Mouse (Mus musculus): ENCODE measurements at regions not wholly inside any gene's neighbourhood (a gene's known extent, or its start where the extent isn't known, plus 50 kb on each side); places are given as distances from the start of the nearest gene placed in this dataset.
A peak's percentile ranks its signal among the peaks of the same experiment; 100 is the strongest.

DNA sequence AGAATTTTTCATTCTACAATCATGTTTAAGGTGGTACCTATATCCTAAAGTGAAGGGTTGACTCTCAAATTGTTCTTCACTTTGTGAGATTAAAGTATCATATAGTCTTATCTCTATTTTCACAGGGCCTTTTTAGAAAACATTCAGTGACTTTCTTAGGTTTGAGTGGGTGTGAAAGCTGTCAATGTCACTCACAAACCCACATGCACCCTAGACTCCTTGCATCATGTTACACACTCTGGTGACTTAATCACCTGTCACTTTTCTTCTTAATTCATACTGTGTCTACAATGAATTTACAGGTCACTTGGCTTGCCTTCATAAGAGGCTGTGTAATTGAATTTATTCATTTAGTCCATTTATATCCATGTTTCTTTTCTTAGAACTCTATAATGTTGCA, 1026.8 kb upstream of the Alcam start:
- no peak overlapping the region for H3K27ac ChIP-seq
- DNase-seq (ENCODE audit: low spot score in 2 of 2) = no peak
- H3K4me3 ChIP-seq = no peak overlapping the region
- no peak for TF ChIP-seq CTCF (conservative IDR thresholded peaks at IDR 0.05)

DNA sequence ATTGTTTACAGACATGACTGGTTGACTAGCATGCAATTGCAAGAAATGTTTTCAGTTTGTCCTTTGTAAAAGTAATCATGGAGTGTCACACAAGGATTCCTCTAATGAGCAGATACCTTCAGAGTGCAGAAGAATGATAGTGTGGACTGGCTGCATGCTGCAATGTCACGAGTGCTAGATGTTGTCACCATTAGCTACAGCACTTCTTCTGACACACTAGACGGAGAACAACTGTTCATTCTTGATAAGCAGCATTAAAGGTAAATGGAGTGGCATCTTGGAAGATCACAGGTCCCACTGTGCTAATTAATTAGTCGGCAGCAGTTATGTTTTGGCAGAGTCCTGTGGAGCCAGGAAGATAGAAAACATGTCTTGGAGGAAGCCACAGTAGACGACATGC, 985.6 kb upstream of the Alcam start:
- no peak for DNase-seq (ENCODE audit: low spot score in 2 of 2)
- Histone ChIP-seq H3K27ac (no peak overlapping the region), H3K4me3 (no peak overlapping the region)
- no peak for TF ChIP-seq CTCF (conservative IDR thresholded peaks at IDR 0.05)

DNA sequence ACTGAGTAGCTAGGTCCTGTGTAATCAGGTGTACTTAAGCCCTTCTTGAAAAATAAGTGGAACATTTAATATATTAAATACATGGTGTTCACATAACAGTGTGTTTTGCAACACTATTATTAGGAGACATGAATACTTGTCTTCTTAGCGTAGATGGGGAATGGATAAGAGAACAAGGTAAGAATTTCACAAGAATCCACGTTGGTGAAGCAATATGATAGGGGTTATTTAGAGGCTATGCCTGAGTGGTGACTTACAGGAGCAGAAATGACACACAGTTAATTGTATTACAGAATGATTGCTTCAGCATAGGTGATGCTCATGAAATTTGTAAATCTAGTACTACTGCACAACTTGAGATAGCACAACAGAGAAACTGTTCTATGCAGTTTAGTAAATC, 964.5 kb upstream of the Alcam start:
- no peak for TF ChIP-seq CTCF (conservative IDR thresholded peaks at IDR 0.05)
- no peak overlapping the region for H3K27ac ChIP-seq
- H3K4me3 ChIP-seq = no peak overlapping the region
- DNase-seq (ENCODE audit: low spot score in 2 of 2) = no peak

DNA sequence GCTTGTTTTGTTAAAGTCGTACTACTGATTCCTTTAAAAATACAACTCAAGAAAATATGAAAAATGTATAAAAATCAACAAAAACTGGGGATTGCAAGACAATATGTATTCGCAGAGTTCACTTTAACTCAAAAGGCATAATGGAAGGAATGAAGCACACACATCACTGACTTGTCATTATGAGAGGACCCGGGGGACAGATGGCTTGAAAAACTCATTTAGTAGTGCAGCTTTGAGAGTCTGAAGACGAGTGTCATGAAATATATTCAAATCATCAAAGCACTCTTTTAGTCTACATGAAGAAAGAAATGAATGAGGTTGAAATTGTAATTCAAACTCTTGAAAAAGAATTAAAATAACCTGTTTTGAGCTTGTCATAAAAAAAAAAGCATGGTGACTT, 931.3 kb upstream of the Alcam start:
- no peak for DNase-seq (ENCODE audit: low spot score in 2 of 2)
- Histone ChIP-seq H3K4me3 (no peak overlapping the region), H3K27ac (no peak overlapping the region)
- TF ChIP-seq CTCF (conservative IDR thresholded peaks at IDR 0.05) = no peak

DNA sequence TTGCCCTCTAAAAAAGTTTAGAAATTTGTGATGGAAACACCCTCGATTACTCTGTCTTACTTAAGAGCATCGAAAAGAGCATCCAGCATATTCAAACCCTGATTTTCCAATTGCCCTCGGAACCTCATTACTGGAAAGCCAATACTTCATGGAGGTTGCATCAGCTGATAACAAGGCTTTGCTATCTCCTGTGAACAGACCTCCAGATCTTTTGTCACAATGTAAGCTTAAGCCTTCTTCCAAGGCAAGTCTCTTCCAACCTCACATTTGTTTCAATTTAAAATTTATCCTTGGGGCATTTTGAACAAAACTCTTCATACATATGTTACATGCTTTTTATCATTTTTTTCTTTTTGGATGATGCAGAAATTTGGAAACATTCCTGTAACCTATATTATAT, 888.3 kb upstream of the Alcam start:
- H3K4me3 ChIP-seq = no peak overlapping the region
- TF ChIP-seq CTCF (conservative IDR thresholded peaks at IDR 0.05) = no peak
- no peak for DNase-seq (ENCODE audit: low spot score in 2 of 2)
- no peak overlapping the region for H3K27ac ChIP-seq

DNA sequence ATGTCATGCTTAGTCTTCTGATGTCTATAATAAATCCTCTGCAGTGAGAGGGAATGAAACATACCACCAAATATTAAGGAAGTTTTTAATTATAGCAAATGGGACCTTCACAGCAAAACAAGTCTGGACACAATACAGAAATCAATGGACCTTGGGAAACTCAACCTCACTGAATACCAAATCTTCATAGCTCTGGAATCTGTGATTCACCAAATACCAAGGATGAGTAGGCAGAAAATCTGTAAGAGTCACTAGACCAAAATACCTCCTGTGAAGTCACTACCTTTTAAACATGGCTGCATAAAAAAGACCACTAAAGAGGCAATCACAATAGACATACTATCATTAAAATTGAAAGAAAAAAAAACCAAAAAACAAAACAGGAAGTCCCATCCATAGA, 872.5 kb upstream of the Alcam start:
- Histone ChIP-seq H3K27ac (no peak overlapping the region), H3K4me3 (no peak overlapping the region)
- DNase-seq (ENCODE audit: low spot score in 2 of 2) = no peak
- no peak for TF ChIP-seq CTCF (conservative IDR thresholded peaks at IDR 0.05)

DNA sequence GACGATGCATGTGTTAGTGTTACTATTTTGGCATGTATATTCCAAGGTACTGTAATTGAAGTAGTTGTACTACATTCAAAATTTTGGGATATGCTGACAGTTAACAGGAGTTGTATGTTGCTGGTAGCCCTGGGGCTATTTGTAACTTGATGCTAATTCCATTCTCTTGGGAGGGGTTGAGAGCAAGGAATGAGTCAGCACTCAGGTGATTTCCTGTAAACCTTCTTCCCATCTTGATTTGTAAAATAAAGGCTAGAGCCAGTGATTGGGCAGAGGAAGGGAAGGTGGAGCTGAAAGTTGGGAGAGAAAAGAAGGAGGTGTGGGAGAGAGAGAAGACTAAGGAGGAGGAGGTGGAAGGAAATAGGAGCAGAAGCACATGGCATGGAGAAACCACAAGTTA, 838.2 kb upstream of the Alcam start:
- no peak for DNase-seq (ENCODE audit: low spot score in 2 of 2)
- no peak for TF ChIP-seq CTCF (conservative IDR thresholded peaks at IDR 0.05)
- Histone ChIP-seq H3K27ac (no peak overlapping the region), H3K4me3 (no peak overlapping the region)

DNA sequence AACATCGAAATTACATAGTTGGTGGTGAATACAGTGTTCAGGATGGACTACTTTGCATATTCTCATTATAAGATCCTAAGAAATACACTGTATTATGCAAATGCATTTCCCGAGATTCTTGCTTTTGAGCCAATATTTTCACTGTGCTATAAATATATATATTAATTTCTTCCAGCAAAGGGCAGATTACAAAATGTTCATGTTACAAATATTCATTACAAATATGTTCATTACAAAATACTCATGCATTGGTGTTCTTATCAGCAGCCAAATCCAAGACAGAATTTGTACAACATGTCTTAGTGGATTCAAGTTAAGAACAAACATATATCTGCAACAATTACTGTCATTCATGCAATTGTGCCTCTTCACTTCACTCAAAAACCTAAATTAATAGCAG, 828.1 kb upstream of the Alcam start:
- Histone ChIP-seq H3K27ac (no peak overlapping the region), H3K4me3 (no peak overlapping the region)
- DNase-seq (ENCODE audit: low spot score in 2 of 2) = no peak
- no peak for TF ChIP-seq CTCF (conservative IDR thresholded peaks at IDR 0.05)

DNA sequence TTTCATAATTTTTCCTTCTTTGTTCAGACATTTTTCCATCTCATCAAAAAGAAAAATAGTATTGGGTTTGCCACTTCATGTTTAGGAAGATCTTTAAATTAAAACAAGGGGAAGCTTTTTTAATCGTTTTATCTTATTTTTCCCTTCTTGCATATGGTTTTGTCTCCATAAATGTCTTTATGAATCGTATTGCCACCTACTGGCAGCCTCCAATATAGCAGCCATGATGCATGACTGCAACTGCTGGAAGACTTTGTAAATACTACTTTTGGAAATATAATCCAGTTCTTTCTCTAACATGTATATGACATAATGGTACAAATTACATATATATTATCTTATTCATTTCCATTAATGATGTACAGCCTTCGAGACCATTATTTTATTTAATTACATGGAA, 812.2 kb upstream of the Alcam start:
- Histone ChIP-seq H3K27ac (no peak overlapping the region), H3K4me3 (no peak overlapping the region)
- peak; percentile 96 for TF ChIP-seq CTCF (conservative IDR thresholded peaks at IDR 0.05)
- peak; percentile 35 to 70 for DNase-seq (ENCODE audit: low spot score in 2 of 2)

DNA sequence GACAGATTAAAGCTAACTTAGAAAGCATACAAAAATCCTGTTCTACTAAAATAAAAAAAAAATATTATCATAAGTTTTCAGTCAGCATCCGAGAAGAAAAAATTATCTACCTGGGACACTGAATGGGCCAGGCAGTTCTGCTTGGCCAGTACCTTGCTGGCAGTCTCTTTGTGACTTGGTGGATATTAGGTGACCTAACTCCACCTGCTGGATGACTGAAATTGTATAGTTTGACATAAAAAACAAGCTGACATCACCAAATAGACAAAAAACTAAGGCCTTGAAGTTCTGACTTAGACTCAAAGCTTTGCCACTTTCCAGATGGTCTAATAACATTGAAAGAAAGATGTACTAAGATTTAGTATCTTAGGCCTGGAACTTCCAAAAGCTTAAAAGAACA, 791.5 kb upstream of the Alcam start:
- peak; percentile 31 for TF ChIP-seq CTCF (conservative IDR thresholded peaks at IDR 0.05)
- DNase-seq (ENCODE audit: low spot score in 2 of 2) = no peak
- Histone ChIP-seq H3K4me3 (no peak overlapping the region), H3K27ac (no peak overlapping the region)

DNA sequence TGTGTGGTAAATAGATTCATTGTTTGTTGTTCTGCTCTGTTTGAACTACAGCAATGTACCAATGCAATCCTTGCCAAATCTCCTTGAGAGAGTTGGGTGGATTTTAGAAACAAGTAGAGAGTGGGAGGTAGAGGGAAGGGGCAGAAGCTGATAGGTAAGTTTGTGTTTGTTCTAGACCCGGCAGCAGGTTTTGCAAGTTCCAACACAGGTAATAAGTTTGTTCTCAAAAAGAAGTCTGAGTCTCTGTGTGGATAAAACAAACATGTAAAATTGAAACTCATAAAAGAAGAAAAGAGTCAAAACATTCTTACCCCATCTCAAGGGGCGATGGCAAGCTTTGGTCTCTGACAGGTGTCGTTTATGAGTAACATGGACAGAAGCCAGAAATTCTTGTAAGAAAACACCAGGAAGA, 788.3 kb upstream of the Alcam start:
- TF ChIP-seq CTCF (conservative IDR thresholded peaks at IDR 0.05) = no peak
- Histone ChIP-seq H3K4me3 (no peak overlapping the region), H3K27ac (no peak overlapping the region)
- no peak for DNase-seq (ENCODE audit: low spot score in 2 of 2)

DNA sequence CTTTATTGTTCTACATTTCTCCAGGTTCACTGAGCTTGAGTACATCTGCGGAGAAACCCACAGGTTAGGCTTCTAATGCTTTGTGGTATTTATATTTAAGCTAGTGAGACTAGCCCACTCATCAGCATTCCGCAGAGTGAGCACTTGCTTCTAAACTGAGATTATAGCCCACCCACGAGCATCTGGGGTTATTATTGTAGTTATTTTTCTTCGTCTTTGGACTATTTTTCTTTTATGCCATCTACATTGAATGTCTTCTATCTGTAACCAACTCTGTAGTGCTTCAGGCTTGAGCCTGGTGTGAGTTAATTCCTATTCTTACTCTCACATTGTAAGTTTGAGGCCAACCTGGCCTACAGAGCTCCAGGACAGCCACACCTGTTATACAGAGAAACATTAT, 765.0 kb upstream of the Alcam start:
- TF ChIP-seq CTCF (conservative IDR thresholded peaks at IDR 0.05) = no peak
- Histone ChIP-seq H3K27ac (no peak overlapping the region), H3K4me3 (no peak overlapping the region)
- DNase-seq (ENCODE audit: low spot score in 2 of 2) = no peak

DNA sequence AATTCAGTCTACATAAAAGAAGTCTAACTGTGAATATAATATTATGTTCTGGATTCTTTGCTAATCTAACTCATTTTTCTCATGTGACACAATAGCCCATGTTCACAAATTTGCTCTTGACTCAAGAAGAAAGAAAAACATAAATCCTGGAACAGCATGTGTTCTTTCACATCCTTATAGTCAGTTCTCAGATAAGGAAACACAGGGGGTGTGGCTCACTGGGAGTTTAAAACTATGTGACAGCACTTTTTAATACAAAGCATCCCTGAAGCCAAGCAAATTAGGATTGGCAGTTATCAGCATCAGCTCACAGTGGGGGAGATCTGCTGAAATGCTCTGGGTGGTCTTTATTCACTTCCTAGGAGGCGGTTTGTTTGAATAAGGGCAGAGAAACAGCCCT, 747.6 kb upstream of the Alcam start:
- Histone ChIP-seq H3K4me3 (no peak overlapping the region), H3K27ac (no peak overlapping the region)
- TF ChIP-seq CTCF (conservative IDR thresholded peaks at IDR 0.05) = no peak
- no peak for DNase-seq (ENCODE audit: low spot score in 2 of 2)

DNA sequence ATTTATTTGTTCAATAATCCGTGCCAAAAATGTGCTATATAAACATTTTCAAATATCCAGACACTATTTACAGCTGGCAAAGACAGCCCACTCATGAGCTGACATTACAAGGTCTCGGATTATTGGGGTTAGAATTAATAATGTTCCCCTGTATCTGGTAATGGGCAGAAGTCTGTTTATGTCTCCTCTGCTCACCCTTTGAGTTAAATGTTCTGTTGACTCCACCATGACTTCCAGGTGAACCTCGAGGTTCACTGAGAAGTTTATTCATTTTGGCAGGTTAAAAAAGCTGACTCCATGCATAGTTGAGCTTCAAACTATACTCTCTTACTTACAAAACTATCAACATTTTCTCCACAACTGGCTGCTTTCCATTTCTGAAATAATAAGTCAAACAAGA, 732.6 kb upstream of the Alcam start:
- no peak for DNase-seq (ENCODE audit: low spot score in 2 of 2)
- H3K4me3 ChIP-seq = no peak overlapping the region
- no peak overlapping the region for H3K27ac ChIP-seq
- TF ChIP-seq CTCF (conservative IDR thresholded peaks at IDR 0.05) = no peak

DNA sequence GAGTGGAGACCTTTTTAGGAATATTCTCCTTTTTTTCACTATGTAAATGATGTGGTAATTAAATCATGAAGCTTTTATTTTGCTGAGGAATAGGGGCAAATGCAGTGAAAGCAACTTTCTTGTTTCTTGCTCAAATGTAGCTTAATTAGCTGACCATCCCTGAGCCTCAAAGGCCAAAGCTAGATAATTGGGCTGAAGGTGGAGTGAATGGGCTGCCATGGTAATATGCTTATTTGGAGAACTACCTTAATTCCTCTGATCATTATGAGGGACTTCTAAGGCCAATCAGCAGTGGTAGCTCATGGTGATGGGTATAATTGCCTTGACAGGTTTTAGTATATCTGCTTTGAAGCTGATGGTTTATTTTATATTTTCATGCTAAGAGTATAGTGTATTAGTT, 702.5 kb upstream of the Alcam start:
- no peak for DNase-seq (ENCODE audit: low spot score in 2 of 2)
- Histone ChIP-seq H3K4me3 (no peak overlapping the region), H3K27ac (no peak overlapping the region)
- no peak for TF ChIP-seq CTCF (conservative IDR thresholded peaks at IDR 0.05)
